Mouse (Mus musculus): ENCODE measurements at regions not wholly inside any gene's neighbourhood (a gene's known extent, or its start where the extent isn't known, plus 50 kb on each side); places are given as distances from the start of the nearest gene placed in this dataset.

GRCm38 (mm10) chr5:45084741-45085140, 285.3 kb upstream of the Ldb2 start:
- no peaks in the 10 kb centered on the region for H3K9me3 ChIP-seq (replicated peaks; ENCODE audit: low read length)
- no peaks in the 10 kb centered on the region for H3K36me3 ChIP-seq (replicated peaks in 1 of 2; ENCODE audit: control insufficient read depth in 1 of 2, insufficient read depth in 1 of 2, low read length in 1 of 2)
- no peak for DNase-seq (ENCODE audit: extremely low read depth)
- no peak overlapping the region for H3K27ac ChIP-seq (ENCODE audit: insufficient read depth, low read depth)
- H3K9ac ChIP-seq (ENCODE audit: insufficient read depth, low read depth) = no peak overlapping the region
- H3K4me1 ChIP-seq (ENCODE audit: control insufficient read depth in 1 of 2, insufficient read depth in 2 of 2) = no peaks in the 10 kb centered on the region
- no peak overlapping the region for H3K4me2 ChIP-seq (ENCODE audit: insufficient read depth, low read depth, poor library complexity, severe bottlenecking)
- in situ Hi-C loops (cut with MboI; ENCODE audit: low pct_ligation_motif_present, low pct_unique_long_range_greater_than_20kb, low sequenced_read_pairs) (no loop called here), dilution Hi-C loops (cut with MboI; ENCODE audit: extremely low pct_ligation_motif_present, extremely low pct_unique_long_range_greater_than_20kb, low sequenced_read_pairs) (no loop called here)
- no peaks in the 10 kb centered on the region for H3K79me2 ChIP-seq (replicated peaks; ENCODE audit: control insufficient read depth, extremely low read depth, insufficient read depth, poor library complexity, severe bottlenecking)
- no peak overlapping the region for H3K4me3 ChIP-seq (replicated peaks in 1 of 3; ENCODE audit: low read depth in 2 of 3, low read length in 2 of 3, poor library complexity in 1 of 3)
- H3K27me3 ChIP-seq (replicated peaks) = no peaks in the 10 kb centered on the region
- TF ChIP-seq SIN3A (IDR thresholded peaks at IDR 0.05; ENCODE audit: low read length) (no peak), PAX5 (IDR thresholded peaks at IDR 0.05; ENCODE audit: low read length) (no peak), RCOR1 (conservative IDR thresholded peaks at IDR 0.05; ENCODE audit: low read depth, low read length) (no peak), ETS1 (conservative IDR thresholded peaks at IDR 0.05; ENCODE audit: low read depth, low read length) (no peak), NRF1 (IDR thresholded peaks at IDR 0.05; ENCODE audit: low read depth, low read length) (no peak), HCFC1 (IDR thresholded peaks at IDR 0.05; ENCODE audit: low read depth, low read length) (no peak), ZNF384 (IDR thresholded peaks at IDR 0.05; ENCODE audit: low read depth, low read length) (no peak)

DNA sequence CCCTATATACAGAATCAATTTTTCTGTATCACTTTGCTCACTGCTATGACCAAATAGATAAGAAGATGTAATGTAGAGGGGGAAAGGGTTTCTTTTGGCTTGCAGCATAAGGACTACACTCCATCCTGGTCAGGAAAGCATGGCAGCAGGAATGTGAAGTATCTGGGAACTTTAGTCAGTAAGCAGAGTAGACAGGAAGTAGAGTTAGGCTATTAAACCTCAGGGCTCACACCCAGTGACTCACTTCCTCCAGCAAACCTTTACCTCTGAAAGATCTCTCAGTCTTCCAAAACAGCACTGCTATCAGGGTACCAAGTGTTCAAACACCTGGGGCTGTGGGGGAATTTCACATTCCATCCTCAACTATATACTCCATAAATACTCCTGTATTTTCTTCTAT, 283.1 kb upstream of the Ldb2 start:
- TF ChIP-seq IRF4 (IDR thresholded peaks at IDR 0.05; ENCODE audit: low read depth, low read length) (no peak), MYC (IDR thresholded peaks at IDR 0.05; ENCODE audit: low read depth, low read length) (no peak), MEF2A (IDR thresholded peaks at IDR 0.05; ENCODE audit: borderline replicate concordance, low read depth, low read length) (no peak), RAD21 (IDR thresholded peaks at IDR 0.05; ENCODE audit: low read depth, low read length) (no peak), RCOR1 (conservative IDR thresholded peaks at IDR 0.05; ENCODE audit: low read depth, low read length) (no peak), USF1 (IDR thresholded peaks at IDR 0.05; ENCODE audit: low read depth, low read length) (no peak), ZMIZ1 (IDR thresholded peaks at IDR 0.05; ENCODE audit: low read depth, low read length) (no peak), CHD2 (IDR thresholded peaks at IDR 0.05; ENCODE audit: low read length) (no peak), SIN3A (IDR thresholded peaks at IDR 0.05; ENCODE audit: low read length) (no peak), BHLHE40 (IDR thresholded peaks at IDR 0.05; ENCODE audit: low read depth, low read length) (no peak), TBP (conservative IDR thresholded peaks at IDR 0.05; ENCODE audit: low read depth, low read length) (no peak), JUN (IDR thresholded peaks at IDR 0.05; ENCODE audit: insufficient read depth, low read depth, low read length) (no peak), JUND (conservative IDR thresholded peaks at IDR 0.05; ENCODE audit: low read depth, low read length) (no peak), HCFC1 (IDR thresholded peaks at IDR 0.05; ENCODE audit: low read depth, low read length) (no peak), USF2 (conservative IDR thresholded peaks at IDR 0.05; ENCODE audit: low read depth, low read length) (no peak), SMC3 (IDR thresholded peaks at IDR 0.05; ENCODE audit: low read depth, low read length) (no peak), GABPA (IDR thresholded peaks at IDR 0.05; ENCODE audit: insufficient replicate concordance, low read depth, low read length) (no peak), KAT2A (IDR thresholded peaks at IDR 0.05; ENCODE audit: insufficient replicate concordance, low read length) (no peak), MAZ (IDR thresholded peaks at IDR 0.05; ENCODE audit: low read depth, low read length) (no peak), CTCF (conservative IDR thresholded peaks at IDR 0.05 in 1 of 2, IDR thresholded peaks at IDR 0.05 in 1 of 2; ENCODE audit: low read depth in 2 of 2, low read length in 2 of 2) (no peak)
- Histone ChIP-seq H3K4me1 (ENCODE audit: control insufficient read depth in 1 of 2, insufficient read depth in 2 of 2) (no peaks in the 10 kb centered on the region), H3K9me3 (replicated peaks; ENCODE audit: low read length) (no peaks in the 10 kb centered on the region), H3K4me3 (replicated peaks in 1 of 3; ENCODE audit: low read depth in 2 of 3, low read length in 2 of 3, poor library complexity in 1 of 3) (no peak overlapping the region), H3K9ac (ENCODE audit: insufficient read depth, low read depth) (no peak overlapping the region), H3K4me2 (ENCODE audit: insufficient read depth, low read depth, poor library complexity, severe bottlenecking) (no peak overlapping the region), H3K27ac (ENCODE audit: insufficient read depth, low read depth) (no peak overlapping the region), H3K27me3 (replicated peaks) (no peaks in the 10 kb centered on the region), H3K79me2 (replicated peaks; ENCODE audit: control insufficient read depth, extremely low read depth, insufficient read depth, poor library complexity, severe bottlenecking) (no peaks in the 10 kb centered on the region), H3K36me3 (replicated peaks in 1 of 2; ENCODE audit: control insufficient read depth in 1 of 2, insufficient read depth in 1 of 2, low read length in 1 of 2) (no peaks in the 10 kb centered on the region)
- dilution Hi-C loops (cut with MboI; ENCODE audit: extremely low pct_ligation_motif_present, extremely low pct_unique_long_range_greater_than_20kb, low sequenced_read_pairs) (no loop called here), in situ Hi-C loops (cut with MboI; ENCODE audit: low pct_ligation_motif_present, low pct_unique_long_range_greater_than_20kb, low sequenced_read_pairs) (no loop called here)
- no peak for DNase-seq (ENCODE audit: extremely low read depth)
